Mouse (Mus musculus): Measurements from ENCODE around the gene Csnk1g1. TPM values are rescaled to one million over a fixed set of nuclear protein-coding genes. Genes with fewer than 3 reads are reported as not detected.

The Csnk1g1 gene
- total RNA-seq, 2 experiments from 2014 or later, result 15.8 to 19.3 TPM

- no peak for ATAC-seq (replicated peaks; ENCODE audit: low FRiP score, poor library complexity, severe bottlenecking)
Measured at GRCm38 (mm10) chr9:66064316-66064715, 155.6 kb downstream of the Csnk1g1 start.

DNA sequence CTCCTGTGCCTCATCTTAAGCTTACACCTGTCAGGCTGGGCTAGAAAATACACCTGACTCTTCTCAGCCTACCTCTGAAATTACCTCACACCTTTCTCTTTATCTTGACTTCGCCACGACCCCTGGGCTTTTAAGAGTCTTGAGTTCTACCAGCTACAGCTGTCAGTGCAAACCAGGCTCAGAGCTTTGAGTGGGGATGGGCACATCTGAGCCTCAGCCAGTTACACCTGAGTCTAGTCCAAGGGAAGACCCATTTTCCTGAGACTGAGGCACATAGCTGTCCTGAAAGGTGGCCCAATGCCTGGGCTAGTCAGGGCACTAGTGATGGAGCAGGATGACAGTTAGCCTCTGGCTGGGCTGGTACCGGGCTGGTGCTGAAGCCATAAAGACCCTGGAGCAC is 158.1 kb downstream of the Csnk1g1 start:
- ATAC-seq (replicated peaks; ENCODE audit: low FRiP score, poor library complexity, severe bottlenecking), result no peak

- ATAC-seq (replicated peaks; ENCODE audit: low FRiP score, poor library complexity, severe bottlenecking), result peak; percentile 50
Measured at GRCm38 (mm10) chr9:66067542-66067941, 158.8 kb downstream of the Csnk1g1 start.

DNA sequence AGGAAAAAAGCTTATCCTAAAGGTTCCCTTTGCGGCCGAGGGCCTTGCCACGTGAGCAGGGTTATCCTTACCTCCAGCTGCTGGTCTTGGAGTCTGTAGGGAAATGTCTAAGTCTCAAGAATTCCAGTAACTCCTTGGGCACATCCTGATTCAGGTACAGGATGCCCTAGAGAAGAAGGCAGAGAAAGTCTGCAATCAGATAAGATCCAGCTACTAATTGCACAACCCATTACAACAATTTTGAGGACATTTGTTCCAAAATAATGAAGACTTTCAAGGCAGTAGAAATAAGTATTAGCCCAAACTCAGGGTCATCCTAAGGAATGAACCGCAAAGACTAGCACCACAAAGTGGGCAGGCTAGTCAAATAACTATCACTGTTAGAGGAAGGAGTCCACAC is 159.3 kb downstream of the Csnk1g1 start:
- ATAC-seq (replicated peaks; ENCODE audit: low FRiP score, poor library complexity, severe bottlenecking), result no peak

DNA sequence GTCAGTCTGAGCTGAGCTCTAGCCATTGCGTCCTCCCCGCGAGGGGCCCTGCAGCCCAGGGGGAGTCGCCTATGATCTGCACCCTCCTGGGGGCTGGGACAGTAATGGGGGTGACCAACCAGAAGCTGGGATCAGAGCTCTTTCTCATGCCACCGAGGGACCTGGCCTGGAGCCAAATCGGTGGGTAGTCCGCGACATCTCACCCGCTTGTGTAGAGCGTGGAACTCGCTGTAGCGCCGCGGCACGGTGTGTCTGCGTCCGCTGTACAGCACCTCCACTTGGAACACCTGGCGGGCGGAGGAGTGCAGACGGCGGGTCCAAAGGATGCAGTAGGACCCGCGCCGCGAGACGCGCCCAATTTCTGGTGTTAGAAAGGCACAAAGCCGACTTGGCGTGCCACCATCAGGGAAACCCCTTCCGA is 160.3 kb downstream of the Csnk1g1 start:
- ATAC-seq (replicated peaks; ENCODE audit: low FRiP score, poor library complexity, severe bottlenecking), result peak; percentile 60

DNA sequence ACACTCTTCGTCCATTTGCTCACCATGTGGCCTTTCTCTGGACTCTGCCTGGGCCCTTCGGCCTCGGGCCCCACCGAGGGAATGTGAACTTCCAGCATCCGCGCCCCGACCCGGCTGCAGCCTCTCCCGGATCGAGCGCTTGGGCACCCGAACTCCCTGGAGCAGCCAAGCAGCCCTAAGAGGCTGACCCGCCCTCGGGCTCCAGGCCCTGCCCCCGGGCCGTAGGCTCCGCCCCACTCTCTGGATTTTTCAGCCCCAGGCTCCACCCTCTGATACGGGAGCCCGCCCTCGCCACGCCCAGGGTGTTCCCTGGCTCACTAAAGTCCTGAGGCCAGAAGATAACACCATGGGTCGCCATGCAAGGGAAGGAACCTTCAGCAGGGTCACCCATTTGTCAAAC is 160.9 kb downstream of the Csnk1g1 start, which contains the start of gene Snx22:
Gene Snx22 (minus strand): TSS at position 137 of the 400 bp plus-strand sequence.
- ATAC-seq (replicated peaks; ENCODE audit: low FRiP score, poor library complexity, severe bottlenecking), result peak; percentile 86

DNA sequence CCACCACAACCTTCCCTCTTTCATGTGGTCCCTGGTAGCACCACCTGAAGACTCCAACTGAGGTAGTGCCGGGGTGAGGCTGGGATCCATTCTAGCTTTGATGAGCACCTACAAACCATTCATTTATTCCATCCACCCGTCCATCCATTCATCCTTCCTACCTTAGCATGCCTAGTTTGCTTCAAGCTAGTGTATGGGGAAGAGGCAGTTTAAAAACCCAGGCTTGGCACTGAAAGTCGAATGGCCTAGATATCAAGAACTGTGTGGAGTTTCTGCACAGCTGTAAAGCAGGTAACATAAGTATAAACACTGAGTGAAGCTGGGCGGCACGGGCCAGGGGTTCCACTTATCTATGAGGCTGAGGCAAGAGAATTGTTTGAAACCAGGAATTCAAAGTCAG is 161.4 kb downstream of the Csnk1g1 start:
- ATAC-seq (replicated peaks; ENCODE audit: low FRiP score, poor library complexity, severe bottlenecking), result peak; percentile 5

- ATAC-seq (replicated peaks; ENCODE audit: low FRiP score, poor library complexity, severe bottlenecking), result no peak
Measured at GRCm38 (mm10) chr9:66072754-66073153, 164.0 kb downstream of the Csnk1g1 start.

DNA sequence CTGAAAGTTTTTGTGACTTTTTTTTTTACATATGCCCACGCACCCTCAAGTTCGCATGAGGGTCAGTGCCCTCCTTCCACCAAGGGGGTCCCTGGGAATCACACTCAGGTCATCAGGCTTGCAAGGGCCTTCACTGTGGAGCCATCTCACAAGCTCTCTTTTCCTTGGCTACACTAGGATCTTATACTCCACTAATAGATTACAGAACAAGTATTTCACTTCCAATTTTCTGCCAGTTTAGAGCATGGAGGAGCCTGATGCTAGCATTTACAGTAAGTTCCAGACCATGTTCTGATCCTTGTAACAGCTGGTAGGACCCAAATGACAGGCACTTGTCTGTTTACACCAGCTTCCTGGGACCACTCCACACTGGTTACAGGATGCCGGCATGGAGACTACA is 169.3 kb downstream of the Csnk1g1 start:
- no peak for ATAC-seq (replicated peaks; ENCODE audit: low FRiP score, poor library complexity, severe bottlenecking)

DNA sequence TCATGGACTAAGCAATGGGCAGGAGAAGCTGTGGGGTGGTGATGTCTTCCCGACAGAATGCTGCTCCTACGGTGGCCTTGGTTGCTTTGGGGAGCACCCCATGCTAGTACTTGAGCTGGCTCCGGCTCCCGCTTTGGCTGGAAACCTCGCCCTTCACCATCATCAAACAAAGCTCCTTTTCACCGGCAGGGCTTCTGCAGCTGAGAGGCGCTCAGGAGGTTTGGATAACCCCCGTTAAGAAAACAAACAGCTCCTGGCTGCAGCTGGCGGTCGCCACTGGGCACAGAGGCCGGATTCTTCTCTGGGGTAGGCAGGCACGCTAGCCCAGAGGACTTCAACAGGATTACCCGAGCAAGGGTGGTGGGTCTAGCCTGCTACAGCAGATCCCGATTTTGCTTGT is 169.8 kb downstream of the Csnk1g1 start:
- ATAC-seq (replicated peaks; ENCODE audit: low FRiP score, poor library complexity, severe bottlenecking), result no peak

- ATAC-seq (replicated peaks; ENCODE audit: low FRiP score, poor library complexity, severe bottlenecking), result no peak
Measured at GRCm38 (mm10) chr9:66080804-66081459, 172.2 kb downstream of the Csnk1g1 start.

DNA sequence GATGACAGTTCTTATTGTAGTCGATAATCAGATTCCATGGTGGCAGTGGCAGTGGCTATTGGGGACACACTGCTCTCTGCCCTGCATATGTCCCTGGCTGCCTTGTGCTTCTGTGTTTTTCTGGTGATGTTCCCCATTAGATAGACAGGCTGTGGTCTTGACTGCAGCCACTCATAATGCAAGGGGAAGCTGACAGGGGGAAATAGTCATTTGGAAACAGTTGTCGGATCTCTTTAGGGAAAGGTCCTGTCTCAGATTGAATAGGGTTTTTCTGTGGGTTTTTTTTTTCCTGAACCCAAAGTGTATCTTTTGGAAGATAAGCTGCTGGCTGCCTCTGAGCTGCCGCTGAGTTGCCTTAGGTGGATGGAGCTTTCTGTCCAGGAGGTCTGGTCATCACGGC is 173.3 kb downstream of the Csnk1g1 start:
- ATAC-seq (replicated peaks; ENCODE audit: low FRiP score, poor library complexity, severe bottlenecking), result no peak

DNA sequence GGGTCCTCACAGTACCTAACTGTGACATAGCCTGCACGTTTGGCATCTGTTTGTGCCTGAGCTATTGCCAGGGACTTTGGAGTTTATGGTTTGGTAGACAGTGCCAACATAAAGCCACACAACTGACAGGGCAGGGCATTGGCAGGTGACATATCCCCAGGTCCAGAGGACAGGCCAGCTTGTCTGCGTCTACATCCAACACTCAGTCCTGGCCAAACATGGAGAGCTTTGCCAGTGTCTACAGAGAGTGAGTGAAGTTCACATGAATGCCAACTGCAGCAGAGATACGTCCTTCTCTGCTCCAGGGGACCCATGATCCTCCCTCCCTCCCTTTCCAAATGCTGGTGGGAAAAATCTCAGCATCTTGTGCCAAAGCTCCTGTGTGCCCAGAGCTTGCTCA is 175.4 kb downstream of the Csnk1g1 start:
- ATAC-seq (replicated peaks; ENCODE audit: low FRiP score, poor library complexity, severe bottlenecking), result no peak

- no peak for ATAC-seq (replicated peaks; ENCODE audit: low FRiP score, poor library complexity, severe bottlenecking)
Measured at GRCm38 (mm10) chr9:66087062-66087461, 178.3 kb downstream of the Csnk1g1 start.

DNA sequence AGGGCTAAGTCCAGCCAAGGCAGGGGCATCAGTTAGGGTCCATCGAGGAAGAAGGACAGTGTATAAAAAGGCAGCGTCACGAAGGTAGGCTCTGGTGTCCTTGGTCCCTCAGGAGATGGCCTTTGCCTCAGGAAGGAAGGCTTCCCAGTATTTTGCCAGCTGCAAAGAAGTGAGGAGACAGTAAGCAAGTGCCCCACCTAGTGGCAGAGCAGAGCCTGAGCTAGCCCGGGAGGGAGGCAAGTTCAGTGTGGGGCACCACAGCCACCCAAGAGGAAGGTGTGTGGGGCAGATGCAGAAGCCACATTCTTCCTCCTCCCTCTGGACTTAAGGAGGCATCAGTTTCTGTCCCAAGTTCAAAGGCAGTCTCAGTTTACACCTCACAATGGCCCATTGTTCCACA is 179.7 kb downstream of the Csnk1g1 start:
- peak; percentile 86 for ATAC-seq (replicated peaks; ENCODE audit: low FRiP score, poor library complexity, severe bottlenecking)

DNA sequence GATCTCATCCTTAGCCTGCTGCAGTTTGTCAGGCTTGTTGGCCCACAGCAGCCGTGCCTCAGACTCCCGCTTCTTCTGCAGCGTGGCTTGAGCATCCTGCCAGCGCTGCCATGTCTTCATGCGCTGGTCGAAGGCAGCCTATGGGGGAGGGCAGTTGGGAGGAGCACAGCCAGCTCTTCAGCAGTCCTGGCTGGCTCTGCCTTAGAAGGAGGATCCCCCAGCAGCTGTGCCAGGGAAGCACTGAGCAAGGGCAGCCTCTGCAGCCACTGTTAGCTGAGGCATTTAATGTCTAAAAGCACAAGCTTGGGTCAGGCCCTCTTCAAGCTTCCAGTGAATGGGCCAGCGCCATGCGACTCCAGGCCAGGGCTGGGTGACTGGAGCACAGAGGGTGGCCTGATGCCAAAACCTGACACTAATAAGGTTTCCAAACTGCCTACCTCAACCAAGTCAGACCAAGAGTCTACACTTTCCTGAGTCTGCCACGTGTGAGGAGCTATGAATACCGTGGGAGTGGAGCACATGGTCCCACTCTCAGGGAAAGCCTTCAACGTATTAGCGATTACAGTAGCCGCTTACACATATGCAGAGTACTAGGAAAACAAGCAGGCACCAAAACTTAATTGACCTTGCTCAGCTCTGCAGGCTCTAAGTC is 182.0 kb downstream of the Csnk1g1 start:
- no peak for ATAC-seq (replicated peaks; ENCODE audit: low FRiP score, poor library complexity, severe bottlenecking)

DNA sequence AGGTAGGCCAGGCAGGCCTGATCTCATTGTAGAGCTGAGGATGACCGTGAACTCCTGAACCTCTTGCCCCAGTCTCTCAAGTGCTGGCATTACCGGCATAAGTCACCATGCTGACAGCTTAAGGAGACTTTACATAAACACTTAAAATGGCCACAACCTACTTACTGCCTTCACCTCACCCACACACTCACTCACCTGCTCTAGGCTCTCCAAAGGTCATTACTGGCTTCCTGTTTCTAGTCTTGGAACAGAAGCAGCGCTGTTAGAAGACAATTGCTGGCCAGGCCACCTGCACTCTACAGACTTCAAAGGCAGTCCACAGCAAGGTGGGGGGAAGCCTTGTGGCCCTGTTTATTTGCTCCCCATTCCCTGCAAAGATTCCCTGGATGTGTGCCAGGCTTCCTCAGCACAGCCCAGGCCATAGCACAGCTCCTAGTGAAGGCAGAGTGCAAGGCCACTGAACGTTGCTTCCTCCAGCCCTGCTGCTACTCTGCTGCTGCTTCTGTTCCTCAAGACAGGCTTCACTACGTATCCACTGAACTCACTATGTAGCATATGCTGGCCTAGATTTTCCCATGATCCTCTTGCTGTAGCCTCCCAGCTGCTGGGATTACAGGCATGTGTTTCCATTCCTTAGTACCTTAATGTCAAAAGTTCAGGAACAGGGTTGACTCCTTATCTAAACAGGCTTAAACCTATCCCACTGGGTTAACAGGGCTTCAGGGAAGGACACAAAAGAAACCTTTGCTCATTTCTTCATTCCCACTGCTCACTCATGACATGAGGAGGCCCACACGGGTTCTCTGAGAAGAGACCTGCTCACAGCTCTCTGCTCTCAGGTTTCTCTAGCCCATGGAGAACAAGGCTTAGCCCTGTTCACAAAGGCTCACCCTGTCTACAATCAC is 182.9 kb downstream of the Csnk1g1 start:
- no peak for ATAC-seq (replicated peaks; ENCODE audit: low FRiP score, poor library complexity, severe bottlenecking)

- 0 out of 2 replicates have a peak, but pooled peaks have one; percentile 30 for ATAC-seq (replicated peaks; ENCODE audit: low FRiP score, poor library complexity, severe bottlenecking)
Measured at GRCm38 (mm10) chr9:66092664-66093063, 183.9 kb downstream of the Csnk1g1 start.

Data from erythroblast, adult 5-6 weeks (primary cell).